Mouse (Mus musculus) heart, postnatal 14 days (tissue): Measurements from ENCODE around the gene Rgs5. TPM values are rescaled to one million over a fixed set of nuclear protein-coding genes. Genes with fewer than 3 reads are reported as not detected.

Experiments used
- DNase-seq, 2 experiments: peaks; one replicate each; pipeline ENCODE4 v3.0.0; 2021 to 2022
- intact Hi-C: fragments of 180-260 bp; cut with DNase I; formaldehyde crosslinking; loops from one replicate; pipeline ENCODE4 v1.15.1; 2025
- total RNA-seq, 2 experiments: library from RNA; stranded (reverse); gene quantifications; 2 replicates each; pipeline ENCODE4 v1.2.3; 2021

Gene Rgs5
- total RNA-seq, 2 experiments from 2014 or later: 373 to 390 TPM

DNA sequence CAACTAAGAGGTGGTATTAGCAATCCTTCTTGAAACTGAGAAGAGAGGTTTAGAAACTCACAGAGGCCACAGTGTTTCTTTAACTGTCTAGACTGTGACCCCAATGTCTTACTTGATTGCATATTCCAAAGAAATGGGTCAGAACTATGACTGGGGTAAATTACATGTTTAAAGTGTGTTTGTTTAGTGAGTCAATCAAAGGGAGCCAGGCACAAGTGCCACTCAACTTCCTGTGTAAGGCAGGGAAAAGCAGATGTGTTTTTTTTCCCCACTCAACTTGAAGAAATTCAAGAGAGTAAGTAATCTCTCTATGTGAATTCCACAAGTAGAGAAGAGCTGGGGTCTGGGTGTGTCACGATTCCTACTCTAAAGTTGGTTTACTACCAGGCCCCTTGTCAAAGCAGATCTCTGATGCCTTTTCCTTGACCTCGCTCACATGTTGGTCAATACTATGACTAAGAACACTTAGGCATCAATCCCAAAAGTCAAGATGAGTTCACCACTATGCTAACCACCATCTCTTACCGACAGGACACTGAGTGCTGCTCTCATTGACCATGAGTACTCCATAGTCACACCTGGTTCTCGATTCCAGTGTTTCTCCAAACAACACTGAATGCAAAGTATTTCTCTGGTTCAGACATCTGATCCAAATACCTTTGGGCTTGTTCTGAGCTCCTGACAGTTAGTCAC is 49.2 kb downstream of the Rgs5 start:
- no peak for DNase-seq
- intact Hi-C loops: no loop called here

DNA sequence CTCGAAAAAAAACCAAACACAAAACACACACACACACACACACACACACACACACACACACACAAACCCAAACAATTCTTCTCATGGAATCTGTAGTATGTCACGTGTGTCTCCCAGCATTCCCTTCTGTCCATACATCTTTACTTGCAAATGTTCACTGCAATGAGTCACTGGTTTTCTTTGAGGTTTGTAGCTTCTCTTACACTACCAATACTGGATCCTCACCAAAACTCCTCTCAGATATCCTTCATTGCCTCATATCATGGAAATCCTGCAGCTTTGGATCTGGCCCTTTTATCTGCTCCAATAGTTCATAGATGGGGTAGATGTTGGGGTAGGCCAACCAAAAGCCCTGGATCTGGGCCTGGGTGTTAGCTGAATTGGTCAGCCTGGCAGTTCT is 66.5 kb downstream of the Rgs5 start:
- no peak for DNase-seq
- intact Hi-C loops: no loop called here

DNA sequence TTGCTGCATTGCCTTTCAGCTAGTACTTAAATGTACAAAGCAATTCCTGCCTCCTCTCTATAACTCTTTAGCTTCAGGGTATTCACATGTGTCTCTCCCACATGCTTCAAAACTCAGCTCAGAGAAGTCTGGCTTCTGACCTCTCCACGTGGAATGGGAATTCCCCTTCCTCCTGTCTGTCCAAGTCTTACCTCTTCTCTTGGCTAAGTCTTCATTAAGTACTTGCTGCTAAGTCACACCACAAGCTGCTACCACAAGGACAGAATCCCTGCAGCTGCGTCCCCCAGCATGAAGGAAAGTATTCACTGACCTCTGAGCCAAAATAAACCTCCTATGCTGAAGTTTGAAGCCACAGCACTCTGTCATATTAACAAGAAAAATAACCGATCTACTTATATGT is 71.0 kb downstream of the Rgs5 start:
- DNase-seq: no peak
- intact Hi-C loops: no loop called here

DNA sequence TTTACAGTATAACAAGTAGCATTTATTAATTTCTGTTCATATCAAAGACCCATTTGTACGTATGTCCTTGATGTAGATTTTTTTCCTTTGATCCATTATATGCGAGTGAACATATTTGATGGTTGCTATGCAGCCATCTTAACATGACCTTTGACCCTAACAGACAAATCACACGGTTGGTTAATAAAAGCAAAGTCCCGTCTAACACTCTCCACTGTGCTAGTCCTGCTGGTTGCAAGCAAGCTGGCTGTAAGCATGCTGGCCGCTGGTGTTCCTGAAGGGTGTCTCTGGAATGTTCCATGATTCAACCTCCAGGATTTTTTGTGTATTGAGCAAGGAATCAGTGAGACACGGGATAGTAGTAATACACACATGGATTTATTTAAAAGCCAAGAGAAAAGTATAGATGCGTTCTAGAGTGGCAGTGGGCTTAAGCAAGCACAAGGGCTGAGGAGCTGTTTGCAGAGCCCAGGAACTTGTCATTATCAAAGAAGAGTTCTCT is 75.3 kb downstream of the Rgs5 start:
- intact Hi-C loops: no loop called here
- no peak for DNase-seq

DNA sequence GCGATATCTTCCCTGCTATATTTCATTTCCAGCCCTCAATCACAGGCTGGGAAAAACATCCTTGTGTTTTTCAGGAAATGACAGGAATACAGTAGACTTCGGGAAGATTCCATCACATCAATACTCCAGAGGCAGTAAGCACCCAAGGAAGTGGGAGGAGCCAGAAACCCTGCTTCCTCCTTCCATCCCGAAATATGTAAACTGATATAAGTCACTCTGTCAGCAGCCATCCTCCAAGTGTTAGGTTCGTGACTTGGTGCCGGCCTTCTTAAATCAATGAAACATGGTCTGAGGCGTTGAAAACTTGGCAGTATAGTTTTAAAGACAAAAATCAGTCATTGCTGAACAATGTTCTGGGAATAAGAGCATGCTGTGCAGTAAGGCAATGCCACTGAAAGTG is 80.8 kb downstream of the Rgs5 start:
- intact Hi-C loops: no loop called here
- no peak for DNase-seq

DNA sequence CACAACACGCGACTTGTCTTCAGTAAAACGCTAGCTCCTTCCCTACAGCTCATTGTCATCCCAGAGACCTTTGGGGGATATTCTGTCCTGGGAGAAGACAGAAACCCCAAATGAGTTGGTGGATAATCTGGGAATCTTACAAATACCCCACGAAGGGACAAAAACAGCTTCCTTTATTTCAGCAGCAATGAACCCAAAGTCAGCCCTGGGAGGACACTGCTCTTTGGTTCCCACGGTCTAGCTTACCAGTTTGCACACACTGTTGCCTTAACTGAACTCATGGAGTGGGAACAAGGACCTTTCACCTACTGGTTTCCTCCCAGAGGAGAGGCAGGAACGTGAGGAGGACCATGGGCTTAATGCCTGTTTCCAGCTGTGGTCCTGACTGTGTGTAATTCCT is 81.9 kb downstream of the Rgs5 start:
- intact Hi-C loops: no loop called here
- peak; percentile 6 to 27 for DNase-seq

DNA sequence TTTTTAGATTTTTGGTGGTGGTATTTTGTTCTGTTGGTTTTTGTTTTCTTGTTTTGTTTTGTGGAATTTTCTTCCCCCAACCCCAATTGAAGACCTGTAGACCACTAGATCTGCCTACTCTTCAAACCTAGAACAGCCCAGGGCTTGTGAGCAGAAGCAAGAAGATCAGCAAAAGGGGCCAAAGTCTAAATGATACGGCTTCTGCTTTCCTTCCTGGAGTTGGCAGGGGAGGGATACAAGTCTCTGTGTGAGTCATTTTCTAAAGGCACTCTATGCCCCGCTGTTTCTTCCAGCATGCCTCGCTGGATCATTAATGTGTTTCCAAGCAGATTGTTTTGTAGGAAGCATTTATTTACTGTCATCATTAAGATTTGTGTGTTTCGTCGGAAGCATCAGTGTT is 85.8 kb downstream of the Rgs5 start:
- intact Hi-C loops: no loop called here

More for the DNA sequence above, 85.8 kb downstream of the Rgs5 start:
- DNase-seq: no peak

Other genes with a start within 250 kb of the Rgs5 start
- 1 to 10 TPM; 2.8 to 4.9 TPM for gene Nuf2, start 124.0 kb upstream of the Rgs5 start, total RNA-seq
- 10 to 100 TPM; 18.8 to 20.2 TPM for gene Rgs4, start 92.1 kb downstream of the Rgs5 start, total RNA-seq